Mouse (Mus musculus) intestine, embryonic 14.5 days (tissue): ENCODE measurements at regions not wholly inside any gene's neighbourhood (a gene's known extent, or its start where the extent isn't known, plus 50 kb on each side); places are given as distances from the start of the nearest gene placed in this dataset.

Experiments
- ATAC-seq: fragments of 200-750 bp; cut with Nextera tagmentation; replicated peaks from 2 replicates; pipeline ENCODE4 v1.8.0; 2017; ENCODE audit warnings: low read depth, moderate number of reproducible peaks, moderate TSS enrichment, moderate library complexity; ENCODE audit not compliant: low FRiP score, low TSS enrichment
- DNase-seq: peaks from one replicate; pipeline ENCODE4 v3.0.0-alpha.2; 2018; ENCODE audit warnings: low spot score
- H3K27ac ChIP-seq: fragments of 300-500 bp; sonication (generic); 2 replicates; pipeline ENCODE4 v1.5.1; 2014; ENCODE audit warnings: low read depth, mild to moderate bottlenecking, control low read depth
- H3K27me3 ChIP-seq: fragments of 300-500 bp; sonication (generic); replicated peaks from 2 replicates; pipeline ENCODE4 v1.6.1; 2014; ENCODE audit warnings: low read length, control low read depth; ENCODE audit not compliant: control insufficient read depth, insufficient read depth
- H3K36me3 ChIP-seq: fragments of 300-500 bp; sonication (generic); 2 replicates; pipeline ENCODE4 v1.6.1; 2014; ENCODE audit warnings: low read length, control low read depth; ENCODE audit not compliant: control insufficient read depth, insufficient read depth
- H3K4me1 ChIP-seq: fragments of 300-500 bp; sonication (generic); replicated peaks from 2 replicates; pipeline ENCODE4 v1.6.1; 2014; ENCODE audit warnings: low read length, control low read depth, mixed read lengths; ENCODE audit not compliant: control insufficient read depth, insufficient read depth
- H3K4me2 ChIP-seq: fragments of 300-500 bp; sonication (generic); 2 replicates; pipeline ENCODE4 v1.6.1; 2014; ENCODE audit warnings: low read length
- H3K4me3 ChIP-seq: fragments of 300-500 bp; sonication (generic); 2 replicates; pipeline ENCODE4 v1.5.1; 2014; ENCODE audit warnings: low read depth, low read length, control low read depth, mixed read lengths
- H3K9ac ChIP-seq: fragments of 300-500 bp; sonication (generic); 2 replicates; pipeline ENCODE4 v1.6.1; 2014; ENCODE audit warnings: mild to moderate bottlenecking, low read length
- H3K9me3 ChIP-seq: fragments of 300-500 bp; sonication (generic); 2 replicates; pipeline ENCODE4 v1.6.1; 2016; ENCODE audit warnings: low read length, control low read depth; ENCODE audit not compliant: control insufficient read depth
- WGBS: fragments of 180-500 bp; shearing (Covaris S2); extraction: QIAGEN DNeasy Blood & Tissue Kit; methylation state at CpG from one replicate; pipeline ENCODE4 v1.1.7; 2014; 5-methylcytosine and 5-hydroxymethylcytosine counted together

DNA sequence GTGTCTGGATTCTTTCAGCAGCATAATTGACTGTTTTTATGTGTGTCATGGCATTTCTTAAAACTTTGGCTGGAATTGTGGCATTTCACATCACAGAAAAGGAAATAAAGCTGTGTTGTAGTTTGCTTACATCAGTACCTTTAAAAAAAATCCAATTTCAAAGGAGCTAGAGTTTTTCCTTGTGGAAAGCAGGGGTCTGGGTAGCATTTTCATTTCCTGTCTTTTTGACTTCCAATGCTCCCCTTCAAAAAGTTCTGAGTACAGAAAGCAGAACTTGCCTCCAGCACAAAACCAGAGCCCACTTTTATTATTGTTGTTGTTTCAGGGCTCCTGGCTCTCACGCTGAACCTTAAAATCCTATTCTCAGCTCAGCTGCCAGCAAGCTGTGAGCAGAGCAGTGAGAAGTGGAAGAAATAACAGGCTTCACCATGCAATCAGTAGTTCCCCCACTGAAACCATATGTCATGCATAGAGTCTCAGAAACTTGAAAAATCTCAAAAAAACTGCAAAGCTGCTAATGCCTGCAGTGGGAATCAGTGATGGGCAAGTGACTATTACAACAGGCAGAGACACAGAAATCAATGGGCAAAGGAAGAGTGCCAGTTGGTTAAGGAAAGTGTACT, 668.3 kb downstream of the Epha7 start:
- Histone ChIP-seq H3K27me3 (no peaks in the 10 kb centered on the region), H3K4me2 (no peak overlapping the region), H3K4me3 (no peak overlapping the region), H3K4me1 (no peaks in the 10 kb centered on the region), H3K9ac (no peak overlapping the region), H3K9me3 (no peaks in the 10 kb centered on the region), H3K36me3 (no peaks in the 10 kb centered on the region), H3K27ac (no peak overlapping the region)
- ATAC-seq (no peak), DNase-seq (no peak)
- 28% methylated on average over 1 of the region's 1 CpGs for WGBS

DNA sequence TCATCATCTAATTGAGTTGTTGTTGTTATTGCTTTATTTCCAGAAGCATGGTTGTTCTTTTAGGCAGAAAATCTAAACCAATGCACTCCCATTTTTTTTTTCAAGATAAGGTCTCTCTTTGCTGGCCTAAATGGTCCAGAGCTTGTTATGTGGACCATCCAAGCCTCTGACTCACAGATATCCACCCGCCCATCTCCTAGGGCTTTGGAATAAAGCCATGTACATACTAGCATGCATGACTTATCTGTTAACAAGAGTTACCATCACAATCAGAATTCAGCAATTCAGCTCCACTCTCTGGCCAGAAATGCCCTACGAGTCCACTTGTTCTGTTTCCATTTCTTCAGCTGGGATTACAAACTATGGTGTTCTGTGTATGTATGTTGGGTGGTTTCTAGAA, 669.5 kb downstream of the Epha7 start:
- WGBS: 88% methylated on average over 2 of the region's 2 CpGs
- no peak for DNase-seq
- no peaks in the 10 kb centered on the region for H3K27me3 ChIP-seq
- H3K36me3 ChIP-seq: no peaks in the 10 kb centered on the region
- H3K4me1 ChIP-seq: no peaks in the 10 kb centered on the region
- no peak overlapping the region for H3K4me2 ChIP-seq
- no peak overlapping the region for H3K27ac ChIP-seq
- H3K4me3 ChIP-seq: no peak overlapping the region
- no peaks in the 10 kb centered on the region for H3K9me3 ChIP-seq
- no peak for ATAC-seq
- H3K9ac ChIP-seq: no peak overlapping the region

DNA sequence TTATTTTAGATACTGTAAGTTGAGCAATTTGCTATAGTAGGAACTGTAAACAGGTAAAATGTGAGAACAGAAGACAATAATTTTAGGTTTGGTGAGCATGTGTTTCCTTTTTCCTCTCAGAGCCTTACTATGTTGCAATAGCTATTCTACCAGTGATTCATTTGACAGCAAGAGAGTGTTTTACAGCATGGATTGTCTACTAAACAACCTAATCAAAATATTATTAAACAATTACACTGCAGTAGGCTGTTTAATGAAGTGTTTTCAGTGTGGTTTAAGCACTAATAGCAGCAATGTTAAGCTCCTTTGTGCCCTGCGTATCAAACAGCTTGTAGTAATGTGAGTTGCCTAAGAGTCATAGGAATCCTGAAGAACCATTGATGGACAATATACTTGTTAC, 687.9 kb downstream of the Epha7 start:
- Histone ChIP-seq H3K9ac (no peak overlapping the region), H3K9me3 (no peaks in the 10 kb centered on the region), H3K27me3 (no peaks in the 10 kb centered on the region), H3K27ac (no peak overlapping the region), H3K4me2 (no peak overlapping the region), H3K4me3 (no peak overlapping the region), H3K4me1 (no peaks in the 10 kb centered on the region), H3K36me3 (no peaks in the 10 kb centered on the region)
- ATAC-seq (no peak), DNase-seq (no peak)
- WGBS: 89% methylated on average over 1 of the region's 1 CpGs

DNA sequence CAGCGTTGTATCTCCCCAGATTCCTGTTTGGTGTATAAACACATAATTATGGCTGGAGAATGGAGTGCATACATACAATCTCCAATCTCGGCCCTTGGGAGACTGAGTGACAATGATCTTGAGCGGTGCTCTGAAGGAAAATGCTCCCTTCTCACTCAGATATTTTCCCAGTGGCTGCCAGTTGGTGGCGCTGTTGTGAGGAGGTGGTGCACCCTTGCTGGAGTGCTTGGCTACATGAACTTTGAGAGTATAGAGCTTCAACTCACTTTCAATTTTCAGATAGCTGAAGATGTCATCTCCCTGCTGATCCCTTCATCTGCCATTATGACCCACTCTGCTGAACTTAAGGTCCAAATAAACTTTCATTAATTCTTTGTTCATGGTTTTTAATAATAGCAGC, 712.1 kb downstream of the Epha7 start:
- DNase-seq: no peak
- Histone ChIP-seq H3K27me3 (no peaks in the 10 kb centered on the region), H3K36me3 (no peaks in the 10 kb centered on the region), H3K4me1 (no peaks in the 10 kb centered on the region), H3K9ac (no peak overlapping the region), H3K4me2 (no peak overlapping the region), H3K9me3 (no peaks in the 10 kb centered on the region), H3K4me3 (no peak overlapping the region), H3K27ac (no peak overlapping the region)
- ATAC-seq: no peak
- 61% methylated on average over 4 of the region's 4 CpGs for WGBS

DNA sequence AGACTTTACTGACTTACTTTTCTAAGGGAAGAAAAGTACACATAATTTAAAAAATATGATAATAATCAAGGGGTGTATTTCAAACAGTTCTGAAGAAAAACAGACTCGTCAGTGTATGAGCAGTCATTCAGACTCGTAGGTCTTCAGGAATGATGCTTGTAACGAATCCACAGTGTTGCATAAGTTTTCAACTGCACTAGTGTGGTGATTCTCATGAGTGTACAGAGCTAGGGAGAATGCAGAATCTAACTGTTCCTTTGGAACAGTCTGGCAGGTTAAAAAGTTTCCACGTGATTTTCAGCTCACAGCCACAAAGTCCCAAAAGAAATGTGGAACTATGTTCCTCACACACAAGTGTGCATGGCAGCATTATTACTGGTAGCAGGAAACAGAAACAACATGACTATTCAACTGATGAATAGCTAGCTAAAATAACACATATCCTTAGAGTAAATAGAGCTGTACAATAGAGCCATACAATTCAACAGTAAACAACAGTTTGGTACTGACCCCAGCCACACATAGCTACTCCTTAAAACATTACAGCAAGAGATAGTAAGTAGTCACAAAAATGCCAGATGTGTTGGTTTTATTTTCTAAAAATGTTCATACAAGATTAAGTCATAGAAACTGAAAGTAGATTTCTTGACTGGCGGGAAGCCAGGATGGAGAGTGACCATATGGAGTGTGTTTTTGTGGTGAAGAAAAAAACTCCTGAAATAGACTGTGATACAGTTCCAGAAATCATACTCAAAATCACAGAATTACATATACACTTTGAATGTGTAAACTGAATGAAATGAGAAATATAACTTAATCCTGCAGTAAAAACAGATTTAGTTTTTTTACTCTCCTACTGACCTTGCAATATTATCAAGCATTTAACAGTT, 713.1 kb downstream of the Epha7 start:
- ATAC-seq (no peak), DNase-seq (no peak)
- H3K27me3 ChIP-seq: no peaks in the 10 kb centered on the region
- 67% methylated on average over 5 of the region's 5 CpGs for WGBS
- H3K4me3 ChIP-seq: no peak overlapping the region
- no peaks in the 10 kb centered on the region for H3K9me3 ChIP-seq
- no peak overlapping the region for H3K4me2 ChIP-seq
- no peak overlapping the region for H3K9ac ChIP-seq
- H3K36me3 ChIP-seq: no peaks in the 10 kb centered on the region
- no peaks in the 10 kb centered on the region for H3K4me1 ChIP-seq
- no peak overlapping the region; the same call in 1 of the 2 replicates for H3K27ac ChIP-seq
